Mouse (Mus musculus) embryonic fibroblast, embryonic 13.5 days (primary cell): ENCODE measurements at regions not wholly inside any gene's neighbourhood (a gene's known extent, or its start where the extent isn't known, plus 50 kb on each side); places are given as distances from the start of the nearest gene placed in this dataset.

Experiments
- CTCF ChIP-seq: IDR thresholded peaks from 2 replicates; pipeline ENCODE4 v1.5.1; 2011; ENCODE audit warnings: mild to moderate bottlenecking, control low read depth, low read length, moderate library complexity, borderline replicate concordance; ENCODE audit not compliant: insufficient read depth
- POLR2A ChIP-seq: IDR thresholded peaks from 2 replicates; pipeline ENCODE4 v1.6.1; 2011; ENCODE audit warnings: low read depth, mild to moderate bottlenecking, control low read depth, low read length, moderate library complexity

DNA sequence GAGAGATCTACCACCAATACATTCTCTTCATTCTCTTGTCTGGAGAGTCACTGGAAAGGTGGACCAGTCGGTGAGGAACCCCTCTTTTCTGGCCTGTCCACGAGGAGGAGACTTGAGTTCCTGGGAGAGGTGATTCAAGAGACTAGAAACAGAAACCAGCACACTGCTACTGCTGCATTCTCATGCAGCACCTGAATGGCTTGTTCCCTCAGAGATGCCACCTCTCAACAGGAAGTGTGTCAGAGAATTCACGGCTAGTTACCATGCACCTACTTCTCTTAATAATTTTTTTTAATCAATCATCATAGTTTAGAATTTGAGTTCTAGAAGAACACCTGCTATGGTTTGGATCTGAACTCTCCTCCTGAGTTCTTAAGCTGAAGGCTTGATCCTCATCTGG lies 52.0 kb upstream of the Dynlrb2 start:
- TF ChIP-seq CTCF (no peak), POLR2A (no peak)
